Mouse (Mus musculus): ENCODE measurements at regions not wholly inside any gene's neighbourhood (a gene's known extent, or its start where the extent isn't known, plus 50 kb on each side); places are given as distances from the start of the nearest gene placed in this dataset.

- no peak for TF ChIP-seq CTCF (IDR thresholded peaks at IDR 0.05; ENCODE audit: control insufficient read depth, insufficient read depth, low read length)
- TF ChIP-seq POLR2A (IDR thresholded peaks at IDR 0.05; ENCODE audit: borderline replicate concordance, control insufficient read depth, low read depth, low read length) = no peak
Measured at GRCm38 (mm10) chr11:20985069-20985759, 105.9 kb upstream of the Peli1 start.

Data from bone marrow, adult 2 months (tissue).